In genomic region chr3:129898886-129899285, GRCm38 (mm10) we compare ENCODE assay signal across 21 mouse cellular contexts. TPM values are rescaled to one million over a fixed set of nuclear protein-coding genes. Genes with fewer than 3 reads are reported as not detected.
DNase-seq lines count a peak whose midpoint lies in the region; ATAC-seq and TF ChIP-seq lines count a peak whose summit lies in the region.
"Had no signal": no experiment of that assay in that cellular context is flagged by ENCODE, and none has a peak within 500 bp of the region (broad histone marks: within the 10 kb centered on the region; RNA-seq: fewer than 3 reads in every experiment).

No protein-coding gene starts in this region.

- TF ChIP-seq EP300 in stomach, postnatal 0 days (optimal IDR thresholded peaks at IDR 0.05), result no peak

- H3K9me3 ChIP-seq in kidney, embryonic 15.5 days (replicated peaks), result no peaks in the 10 kb centered on the region
- no peaks in the 10 kb centered on the region for H3K9me3 ChIP-seq in stomach, postnatal 0 days (ENCODE audit: control insufficient read depth, low read length)
- H3K9me3 ChIP-seq: embryonic facial prominence, embryonic 15.5 days; forebrain, embryonic 13.5 days; lung, embryonic 15.5 days; midbrain, embryonic 12.5 days had no signal

- no peak for ATAC-seq in kidney, embryonic 15.5 days (replicated peaks; ENCODE audit: low FRiP score)
- ATAC-seq in stomach, postnatal 0 days (ENCODE audit: low FRiP score, low TSS enrichment), result no peak
- ATAC-seq: forebrain, embryonic 13.5 days; hindbrain, postnatal 0 days had no signal

- no peaks in the 10 kb centered on the region for H3K27me3 ChIP-seq in kidney, adult 2 months (replicated peaks; ENCODE audit: control insufficient read depth, insufficient read depth, low read length)
- H3K27me3 ChIP-seq in kidney, embryonic 15.5 days, result no peaks in the 10 kb centered on the region
- H3K27me3 ChIP-seq in stomach, postnatal 0 days (ENCODE audit: control insufficient read depth, insufficient read depth, low read length), result no peaks in the 10 kb centered on the region
- H3K27me3 ChIP-seq: CH12.LX; embryonic facial prominence, embryonic 15.5 days; forebrain, embryonic 13.5 days; lung, embryonic 15.5 days had no signal

- intact Hi-C loops in left cerebral cortex, postnatal 36 days (cut with DNase I), result no loop called here

- H3K4me3 ChIP-seq in kidney, adult 2 months (ENCODE audit: insufficient read depth, low read depth, low read length), result no peak overlapping the region
- H3K4me3 ChIP-seq in kidney, embryonic 15.5 days (replicated peaks), result no peak overlapping the region
- no peak overlapping the region for H3K4me3 ChIP-seq in stomach, postnatal 0 days (ENCODE audit: low read depth, low read length)
- H3K4me3 ChIP-seq: embryonic facial prominence, embryonic 15.5 days; forebrain, embryonic 13.5 days; layer of hippocampus, adult 2 months; lung, embryonic 15.5 days; midbrain, embryonic 12.5 days; myocyte had no signal

- H3K9ac ChIP-seq in kidney, embryonic 15.5 days, result no peak overlapping the region
- no peak overlapping the region for H3K9ac ChIP-seq in stomach, postnatal 0 days (ENCODE audit: low read length)
- H3K9ac ChIP-seq: embryonic facial prominence, embryonic 15.5 days; forebrain, embryonic 13.5 days; lung, embryonic 15.5 days; midbrain, embryonic 12.5 days had no signal

- no peaks in the 10 kb centered on the region for H3K4me1 ChIP-seq in kidney, adult 2 months (ENCODE audit: control insufficient read depth, insufficient read depth, low read length)
- peaks cover 35% of the 10 kb centered on the region for H3K4me1 ChIP-seq in kidney, embryonic 15.5 days
- H3K4me1 ChIP-seq in stomach, postnatal 0 days (replicated peaks; ENCODE audit: control insufficient read depth, insufficient read depth), result peaks cover 4% of the 10 kb centered on the region; the same call in 1 of the 2 replicates

- TF ChIP-seq CTCF in kidney, adult 2 months (conservative IDR thresholded peaks at IDR 0.05; ENCODE audit: insufficient read depth, insufficient read length, low read depth, low read length), result no peak
- no peak for TF ChIP-seq CTCF in stomach, postnatal 0 days (IDR thresholded peaks at IDR 0.05; ENCODE audit: low read depth)

- no peak overlapping the region for H3K4me2 ChIP-seq in kidney, embryonic 15.5 days
- H3K4me2 ChIP-seq in stomach, postnatal 0 days (replicated peaks; ENCODE audit: low read depth), result no peak overlapping the region
- H3K4me2 ChIP-seq: embryonic facial prominence, embryonic 15.5 days; forebrain, embryonic 13.5 days; lung, embryonic 15.5 days; midbrain, embryonic 12.5 days had no signal

- no peaks in the 10 kb centered on the region for H3K36me3 ChIP-seq in kidney, adult 2 months (ENCODE audit: control insufficient read depth, insufficient read depth, low read length)
- no peaks in the 10 kb centered on the region for H3K36me3 ChIP-seq in kidney, embryonic 15.5 days
- H3K36me3 ChIP-seq in stomach, postnatal 0 days (ENCODE audit: control insufficient read depth, insufficient read depth, low read length), result no peaks in the 10 kb centered on the region
- H3K36me3 ChIP-seq: embryonic facial prominence, embryonic 15.5 days; lung, embryonic 15.5 days; midbrain, embryonic 12.5 days had no signal

- WGBS in kidney, adult 2 months, result 81% methylated on average over 4 of the region's 4 CpGs
- WGBS in kidney, embryonic 15.5 days, result 65% methylated on average over 4 of the region's 4 CpGs
- WGBS in stomach, postnatal 0 days, result 69% methylated on average over 4 of the region's 4 CpGs

- peak; percentile 9 for DNase-seq in kidney, adult 2 months
- DNase-seq in thymus, postnatal 0 days (ENCODE audit: low spot score), result peak; percentile 32
- no peak for DNase-seq in thymus, postnatal 10 days (ENCODE audit: low spot score in 2 of 2)
- DNase-seq in ZHBTc4 (ENCODE audit: low read depth, low spot score), result peak; percentile 93
- peak; percentile 45 for DNase-seq in stomach, postnatal 0 days (ENCODE audit: low spot score)
- DNase-seq in left cerebral cortex, postnatal 36 days (ENCODE audit: low spot score in 2 of 2), result no peak
- DNase-seq in gastrocnemius, postnatal 10 days, result no peak
- DNase-seq: adrenal gland, postnatal 36 days; cerebellum, postnatal 36 days; heart, postnatal 14 days; kidney, adult 9 months; right cerebral cortex, postnatal 4 days had no signal

- no peak for TF ChIP-seq POLR2A in kidney, adult 2 months (IDR thresholded peaks at IDR 0.05; ENCODE audit: low read depth, low read length)

- H3K27ac ChIP-seq in kidney, adult 2 months (ENCODE audit: insufficient read depth, low read depth, low read length), result no peak overlapping the region
- no peak overlapping the region for H3K27ac ChIP-seq in kidney, embryonic 15.5 days
- H3K27ac ChIP-seq in stomach, postnatal 0 days (replicated peaks), result no peak overlapping the region
- H3K27ac ChIP-seq: embryonic facial prominence, embryonic 15.5 days; forebrain, embryonic 13.5 days; hindbrain, postnatal 0 days; layer of hippocampus, adult 2 months; lung, embryonic 15.5 days; midbrain, embryonic 12.5 days had no signal

RNA-seq across cellular contexts. Expression of gene Casp6, which starts 2.3 kb away (rescaled TPM):
- 43.1 and 48.8 TPM in 2 replicates for polyA plus RNA-seq in kidney, adult 2 months (2012; rRNA removed)
- 79.2 and 79.3 TPM in 2 replicates for polyA plus RNA-seq in kidney, embryonic 15.5 days (2015; fragmentation: Nextera tagmentation; extraction: Ambion mirVana)
- polyA plus RNA-seq in thymus, postnatal 0 days (2015; fragmentation: Nextera tagmentation; extraction: Ambion mirVana), result 119 and 125 TPM in 2 replicates
- 164 and 176 TPM in 2 replicates for polyA plus RNA-seq in stomach, postnatal 0 days (2015; fragmentation: Nextera tagmentation; extraction: Ambion mirVana)
- total RNA-seq in left cerebral cortex, postnatal 36 days (2021), result 1 to 10 TPM; 4.1 TPM
- 1 to 10 TPM; 5.6 to 8.2 TPM for total RNA-seq in gastrocnemius, postnatal 10 days (2021)

RNA-seq across cellular contexts. Expression of gene Pla2g12a, which starts 20.5 kb away (rescaled TPM):
- polyA plus RNA-seq in kidney, adult 2 months (2012; rRNA removed), result 46.6 and 55.2 TPM in 2 replicates
- 41.5 and 43.8 TPM in 2 replicates for polyA plus RNA-seq in kidney, embryonic 15.5 days (2015; fragmentation: Nextera tagmentation; extraction: Ambion mirVana)
- polyA plus RNA-seq in thymus, postnatal 0 days (2015; fragmentation: Nextera tagmentation; extraction: Ambion mirVana), result 71.7 and 77.5 TPM in 2 replicates
- polyA plus RNA-seq in stomach, postnatal 0 days (2015; fragmentation: Nextera tagmentation; extraction: Ambion mirVana), result 64.7 and 66.7 TPM in 2 replicates
- total RNA-seq in left cerebral cortex, postnatal 36 days (2021), result 10 to 100 TPM; 16.1 to 17.6 TPM
- 10 to 100 TPM; 18.4 to 22.9 TPM for total RNA-seq in gastrocnemius, postnatal 10 days (2021)

Comparison
In these comparisons a context has a peak if more than half of its experiments do, and no peak if none do; other contexts are left out.
1. DNase-seq: peak in kidney, adult 2 months (single experiment), thymus, postnatal 0 days (single experiment), ZHBTc4 (single experiment) and stomach, postnatal 0 days (single experiment); none in thymus, postnatal 10 days (0 of 2), left cerebral cortex, postnatal 36 days (0 of 2) and gastrocnemius, postnatal 10 days (single experiment).